Mouse (Mus musculus): ENCODE measurements around the gene Cbs. TPM values are rescaled to one million over a fixed set of nuclear protein-coding genes. Genes with fewer than 3 reads are reported as not detected.
A peak's percentile ranks its signal among the peaks of the same experiment; 100 is the strongest.

Cbs gene
- total and polyA plus RNA-seq, 3 experiments: 1.2 to 1.9 (median 1.4) TPM

- TF ChIP-seq ZKSCAN1 (IDR thresholded peaks at IDR 0.05; ENCODE audit: borderline replicate concordance, low read depth, low read length) (no peak), RCOR1 (conservative IDR thresholded peaks at IDR 0.05; ENCODE audit: low read depth, low read length) (no peak), JUND (conservative IDR thresholded peaks at IDR 0.05; ENCODE audit: low read depth, low read length) (no peak), ETS1 (conservative IDR thresholded peaks at IDR 0.05; ENCODE audit: low read depth, low read length) (no peak), POLR2AphosphoS2 (IDR thresholded peaks at IDR 0.05; ENCODE audit: low read depth, low read length) (no peak), ZNF384 (IDR thresholded peaks at IDR 0.05; ENCODE audit: low read depth, low read length) (peak; percentile 46; the same call in 1 of the 2 replicates), IRF4 (IDR thresholded peaks at IDR 0.05; ENCODE audit: low read depth, low read length) (no peak), MYC (IDR thresholded peaks at IDR 0.05; ENCODE audit: low read depth, low read length) (peak; percentile 74), BHLHE40 (IDR thresholded peaks at IDR 0.05; ENCODE audit: low read depth, low read length) (peak; percentile 76), KAT2A (IDR thresholded peaks at IDR 0.05; ENCODE audit: insufficient replicate concordance, low read length) (no peak), POLR2A (IDR thresholded peaks at IDR 0.05; ENCODE audit: low read depth, low read length) (no peak; the same call in 1 of the 2 replicates), GABPA (IDR thresholded peaks at IDR 0.05; ENCODE audit: insufficient replicate concordance, low read depth, low read length) (no peak), E2F4 (IDR thresholded peaks at IDR 0.05; ENCODE audit: insufficient replicate concordance, low read depth, low read length) (no peak), MEF2A (IDR thresholded peaks at IDR 0.05; ENCODE audit: borderline replicate concordance, low read depth, low read length) (no peak), USF2 (conservative IDR thresholded peaks at IDR 0.05; ENCODE audit: low read depth, low read length) (no peak), MAZ (IDR thresholded peaks at IDR 0.05; ENCODE audit: low read depth, low read length) (no peak), ELF1 (IDR thresholded peaks at IDR 0.05; ENCODE audit: low read depth, low read length) (no peak)
These were observed 19.6 kb upstream of the Cbs start (continued) for GRCm38 (mm10) chr17:31656682-31657081.

- Histone ChIP-seq H3K27me3 (replicated peaks) (no peaks in the 10 kb centered on the region), H3K4me2 (ENCODE audit: insufficient read depth, low read depth, poor library complexity, severe bottlenecking) (no peak overlapping the region), H3K4me1 (ENCODE audit: control insufficient read depth in 1 of 2, insufficient read depth in 2 of 2) (peaks cover 2 to 30% of the 10 kb centered on the region in 2 experiments; a peak in 2 of 4 replicates), H3K4me3 (replicated peaks in 1 of 3; ENCODE audit: low read depth in 2 of 3, low read length in 2 of 3, poor library complexity in 1 of 3) (no peak overlapping the region), H3K9me3 (replicated peaks; ENCODE audit: low read length) (no peaks in the 10 kb centered on the region), H3K27ac (ENCODE audit: insufficient read depth, low read depth) (no peak overlapping the region), H3K79me2 (replicated peaks; ENCODE audit: control insufficient read depth, extremely low read depth, insufficient read depth, poor library complexity, severe bottlenecking) (peaks cover 57% of the 10 kb centered on the region), H3K9ac (ENCODE audit: insufficient read depth, low read depth) (no peak overlapping the region), H3K36me3 (replicated peaks in 1 of 2; ENCODE audit: control insufficient read depth in 1 of 2, insufficient read depth in 1 of 2, low read length in 1 of 2) (peaks cover 50 to 60% of the 10 kb centered on the region in 2 experiments)
- TF ChIP-seq JUN (IDR thresholded peaks at IDR 0.05; ENCODE audit: insufficient read depth, low read depth, low read length): no peak
- TF ChIP-seq ZMIZ1 (IDR thresholded peaks at IDR 0.05; ENCODE audit: low read depth, low read length): no peak
- TF ChIP-seq CHD1 (IDR thresholded peaks at IDR 0.05; ENCODE audit: low read depth, low read length): no peak
- no peak for TF ChIP-seq NRF1 (IDR thresholded peaks at IDR 0.05; ENCODE audit: low read depth, low read length)
- TF ChIP-seq IRF4 (IDR thresholded peaks at IDR 0.05; ENCODE audit: low read depth, low read length): no peak
- no peak for TF ChIP-seq MXI1 (IDR thresholded peaks at IDR 0.05; ENCODE audit: low read depth, low read length)
- TF ChIP-seq RCOR1 (conservative IDR thresholded peaks at IDR 0.05; ENCODE audit: low read depth, low read length): no peak
- TF ChIP-seq E2F4 (IDR thresholded peaks at IDR 0.05; ENCODE audit: insufficient replicate concordance, low read depth, low read length): no peak
- TF ChIP-seq RAD21 (IDR thresholded peaks at IDR 0.05; ENCODE audit: low read depth, low read length): no peak
- no peak for TF ChIP-seq POLR2AphosphoS2 (IDR thresholded peaks at IDR 0.05; ENCODE audit: low read depth, low read length)
- TF ChIP-seq GABPA (IDR thresholded peaks at IDR 0.05; ENCODE audit: insufficient replicate concordance, low read depth, low read length): no peak
- TF ChIP-seq MAX (IDR thresholded peaks at IDR 0.05; ENCODE audit: low read length): no peak
- TF ChIP-seq ELF1 (IDR thresholded peaks at IDR 0.05; ENCODE audit: low read depth, low read length): no peak
- no peak for TF ChIP-seq MYC (IDR thresholded peaks at IDR 0.05; ENCODE audit: low read depth, low read length)
- TF ChIP-seq MEF2A (IDR thresholded peaks at IDR 0.05; ENCODE audit: borderline replicate concordance, low read depth, low read length): no peak
- in situ Hi-C loops (cut with MboI; ENCODE audit: low pct_ligation_motif_present, low pct_unique_long_range_greater_than_20kb, low sequenced_read_pairs): no loop called here
- no peak for DNase-seq (ENCODE audit: extremely low read depth)
- dilution Hi-C loops (cut with MboI; ENCODE audit: extremely low pct_ligation_motif_present, extremely low pct_unique_long_range_greater_than_20kb, low sequenced_read_pairs): no loop called here
These were observed 18.3 kb upstream of the Cbs start for GRCm38 (mm10) chr17:31655366-31655765.

Measured in CH12.LX (cell line).